Mouse (Mus musculus) cerebellum, adult 8-10 months (tissue): Measurements from ENCODE around the gene Trpv5.

Source experiments
- DNase-seq: peaks from one replicate; pipeline ENCODE4 v3.0.0; 2022

Trpv5 gene

GRCm38 (mm10) chr6:41637927-41638506, 42.6 kb downstream of the Trpv5 start:
- no peak for DNase-seq

GRCm38 (mm10) chr6:41637393-41637792, 43.2 kb downstream of the Trpv5 start:
- no peak for DNase-seq

- no peak for DNase-seq
These were observed 44.4 kb downstream of the Trpv5 start, which contains the start of gene Trpv6 for GRCm38 (mm10) chr6:41636178-41636577. Gene Trpv6 (minus strand): TSS chr6:41636405.

- no peak for DNase-seq
These were observed 45.4 kb downstream of the Trpv5 start for GRCm38 (mm10) chr6:41635211-41635610.

- DNase-seq = no peak
These were observed 49.0 kb downstream of the Trpv5 start for GRCm38 (mm10) chr6:41631549-41631948.

- no peak for DNase-seq
These were observed 49.8 kb downstream of the Trpv5 start for GRCm38 (mm10) chr6:41630791-41631190.

- no peak for DNase-seq
These were observed 52.4 kb downstream of the Trpv5 start for GRCm38 (mm10) chr6:41628180-41628579.

GRCm38 (mm10) chr6:41622661-41623060, 57.9 kb downstream of the Trpv5 start:
- DNase-seq = no peak

- DNase-seq = no peak
These were observed 59.2 kb downstream of the Trpv5 start for GRCm38 (mm10) chr6:41621241-41621990.

- no peak for DNase-seq
These were observed 60.3 kb downstream of the Trpv5 start for GRCm38 (mm10) chr6:41620173-41620798.

- no peak for DNase-seq
These were observed 72.9 kb downstream of the Trpv5 start for GRCm38 (mm10) chr6:41607637-41608036.

GRCm38 (mm10) chr6:41606214-41606613, 74.4 kb downstream of the Trpv5 start:
- no peak for DNase-seq

- no peak for DNase-seq
These were observed 74.8 kb downstream of the Trpv5 start for GRCm38 (mm10) chr6:41605794-41606104.

- no peak for DNase-seq
These were observed 75.3 kb downstream of the Trpv5 start, which contains the start of gene Ephb6 for GRCm38 (mm10) chr6:41605061-41605793. Gene Ephb6 (plus strand): TSS chr6:41605482.

- DNase-seq = no peak
These were observed 76.0 kb downstream of the Trpv5 start for GRCm38 (mm10) chr6:41604401-41605050.
